Mouse (Mus musculus): Measurements from ENCODE around the gene 4933428G20Rik. TPM values are rescaled to one million over a fixed set of nuclear protein-coding genes. Genes with fewer than 3 reads are reported as not detected.

4933428G20Rik gene
- 0.20 TPM in 1 of 2 replicates, not detected in the other for polyA plus RNA-seq (2014; fragmentation: Nextera tagmentation; extraction: Ambion mirVana)

DNA sequence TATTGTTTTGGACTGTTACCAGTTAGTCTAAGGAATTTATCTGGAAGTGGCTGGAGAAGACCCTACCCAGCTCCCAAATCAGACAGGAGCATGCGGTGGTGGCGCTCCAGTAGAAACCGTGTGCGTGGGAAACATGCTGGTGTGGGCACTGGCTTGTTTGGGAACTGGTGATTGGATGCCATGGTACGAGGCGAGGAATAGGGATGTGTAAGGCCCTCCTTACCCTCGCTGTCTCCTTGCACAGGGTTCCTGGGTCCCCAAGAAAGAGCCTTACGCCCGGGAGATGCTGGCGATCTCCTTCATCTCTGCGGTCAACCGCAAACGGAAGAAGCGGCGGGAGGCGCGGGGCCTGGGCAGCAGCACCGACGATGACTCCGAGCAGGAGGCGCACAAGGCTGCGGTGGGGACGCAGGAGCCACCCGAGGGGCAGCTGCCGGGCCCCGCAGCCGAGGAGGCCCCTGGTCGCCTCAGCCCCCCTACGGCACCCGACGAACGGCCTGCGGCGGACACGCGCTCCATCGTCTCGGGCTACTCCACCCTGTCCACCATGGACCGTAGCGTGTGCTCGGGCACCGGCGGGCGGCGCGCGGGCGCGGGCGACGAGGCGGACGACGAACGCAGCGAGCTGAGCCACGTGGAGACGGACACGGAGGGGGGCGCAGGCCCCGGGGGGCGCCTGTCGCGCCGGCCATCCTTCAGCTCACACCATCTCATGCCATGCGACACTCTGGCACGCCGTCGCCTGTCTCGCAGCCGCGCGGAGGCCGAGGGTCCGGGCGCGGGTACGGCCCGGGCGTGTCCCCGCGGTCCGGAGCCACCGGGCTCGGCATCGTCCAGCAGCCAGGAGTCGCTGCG lies at the start of gene 4933428G20Rik:
4933428G20Rik (minus strand) TSS at position 476 of the 855 bp plus-strand sequence.
- Histone ChIP-seq H3K4me2 (replicated peaks; ENCODE audit: low read depth, low read length) (peak within 1 kb of the TSS; percentile 80), H3K4me3 (ENCODE audit: low read depth, low read length) (peak within 1 kb of the TSS; percentile 38), H3K27me3 (ENCODE audit: control insufficient read depth, insufficient read depth, low read length) (peaks cover 44% of the 10 kb centered on the region), H3K27ac (ENCODE audit: low read depth, low read length) (no peak within 1 kb of the TSS), H3K9me3 (ENCODE audit: control insufficient read depth, low read length) (no peaks in the 10 kb centered on the region), H3K36me3 (ENCODE audit: control insufficient read depth, insufficient read depth, low read length) (no peaks in the 10 kb centered on the region), H3K9ac (ENCODE audit: low read depth, low read length) (peak within 1 kb of the TSS; percentile 53), H3K4me1 (replicated peaks; ENCODE audit: control insufficient read depth, insufficient read depth, low read length) (peaks cover 9% of the 10 kb centered on the region)
- DNase-seq (ENCODE audit: low spot score) (peak; percentile 52), ATAC-seq (ENCODE audit: low FRiP score) (peak; percentile 22; the same call in 1 of the 2 replicates)
- WGBS: 6% methylated on average over 80 of the region's 88 CpGs

DNA sequence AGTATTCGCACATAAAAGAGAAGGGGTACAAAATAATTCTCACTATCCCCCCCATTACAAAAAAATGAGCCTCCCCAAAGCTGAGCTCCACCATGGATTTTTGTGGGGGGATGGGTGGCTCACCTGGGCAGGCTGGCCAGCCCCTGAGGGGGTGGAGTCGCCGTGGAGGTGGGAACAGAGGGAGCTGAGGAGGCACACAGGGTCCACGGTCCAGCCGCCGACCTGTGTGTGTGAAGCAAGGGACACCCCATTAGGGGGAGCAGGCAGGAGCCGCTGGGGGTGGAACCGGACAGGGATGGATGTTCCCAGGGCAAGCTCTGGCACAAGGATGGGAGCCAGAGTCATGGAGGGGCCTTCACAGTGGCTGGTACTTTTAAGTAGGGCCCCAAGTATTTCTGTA lies 48.6 kb upstream of the 4933428G20Rik start:
- Histone ChIP-seq H3K36me3 (ENCODE audit: control insufficient read depth, insufficient read depth, low read length) (no peaks in the 10 kb centered on the region), H3K4me1 (replicated peaks; ENCODE audit: control insufficient read depth, insufficient read depth, low read length) (peaks cover 16% of the 10 kb centered on the region), H3K9ac (ENCODE audit: low read depth, low read length) (no peak overlapping the region), H3K4me2 (replicated peaks; ENCODE audit: low read depth, low read length) (no peak overlapping the region), H3K4me3 (ENCODE audit: low read depth, low read length) (no peak overlapping the region), H3K27ac (ENCODE audit: low read depth, low read length) (no peak overlapping the region), H3K9me3 (ENCODE audit: control insufficient read depth, low read length) (no peaks in the 10 kb centered on the region), H3K27me3 (ENCODE audit: control insufficient read depth, insufficient read depth, low read length) (peaks cover 48% of the 10 kb centered on the region)
- no peak for ATAC-seq (ENCODE audit: low FRiP score)
- DNase-seq (ENCODE audit: low spot score): no peak
- WGBS: 44% methylated on average over 8 of the region's 8 CpGs

DNA sequence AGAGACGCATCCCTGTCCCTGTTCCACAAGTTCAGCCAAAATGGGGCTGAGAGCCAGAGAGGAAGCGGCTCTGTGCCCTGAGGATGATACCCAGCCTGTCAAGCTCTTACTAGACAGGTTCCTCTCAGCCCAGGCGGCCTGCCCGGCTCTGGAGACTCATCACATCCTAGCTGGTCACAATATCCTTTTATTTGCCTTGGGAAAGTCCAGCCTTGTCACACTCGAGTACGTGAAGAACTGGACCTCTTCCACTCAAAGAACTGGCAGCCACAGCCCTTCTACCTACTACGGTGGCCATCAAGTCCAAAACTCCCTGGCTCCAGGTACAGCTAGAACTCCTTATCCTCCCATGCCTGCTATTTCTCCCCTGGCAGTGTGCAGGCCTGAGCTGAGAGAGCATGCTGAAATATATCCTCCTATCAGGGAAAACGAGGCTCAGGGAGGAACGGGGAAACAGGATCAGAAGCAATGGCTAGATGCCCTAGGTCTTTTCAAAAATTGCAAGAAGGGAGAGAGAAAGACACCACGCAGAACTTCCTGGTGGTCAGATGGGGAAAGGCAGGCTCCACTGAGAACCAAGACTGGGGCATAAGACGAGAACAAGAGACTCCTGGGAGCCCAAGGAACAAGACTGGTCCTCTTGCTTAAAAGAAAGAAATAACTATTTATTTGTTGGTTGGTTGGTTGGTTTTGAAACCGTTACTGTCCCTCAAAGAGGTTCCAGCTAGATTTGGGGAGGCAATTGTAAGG lies 48.0 kb upstream of the 4933428G20Rik start:
- Histone ChIP-seq H3K4me1 (replicated peaks; ENCODE audit: control insufficient read depth, insufficient read depth, low read length) (peaks cover 16% of the 10 kb centered on the region), H3K9ac (ENCODE audit: low read depth, low read length) (no peak overlapping the region), H3K4me2 (replicated peaks; ENCODE audit: low read depth, low read length) (no peak overlapping the region), H3K4me3 (ENCODE audit: low read depth, low read length) (no peak overlapping the region), H3K27ac (ENCODE audit: low read depth, low read length) (no peak overlapping the region), H3K9me3 (ENCODE audit: control insufficient read depth, low read length) (no peaks in the 10 kb centered on the region), H3K27me3 (ENCODE audit: control insufficient read depth, insufficient read depth, low read length) (peaks cover 50% of the 10 kb centered on the region), H3K36me3 (ENCODE audit: control insufficient read depth, insufficient read depth, low read length) (no peaks in the 10 kb centered on the region)
- DNase-seq (ENCODE audit: low spot score): no peak
- WGBS: 68% methylated on average over 12 of the region's 12 CpGs
- ATAC-seq (ENCODE audit: low FRiP score): no peak

DNA sequence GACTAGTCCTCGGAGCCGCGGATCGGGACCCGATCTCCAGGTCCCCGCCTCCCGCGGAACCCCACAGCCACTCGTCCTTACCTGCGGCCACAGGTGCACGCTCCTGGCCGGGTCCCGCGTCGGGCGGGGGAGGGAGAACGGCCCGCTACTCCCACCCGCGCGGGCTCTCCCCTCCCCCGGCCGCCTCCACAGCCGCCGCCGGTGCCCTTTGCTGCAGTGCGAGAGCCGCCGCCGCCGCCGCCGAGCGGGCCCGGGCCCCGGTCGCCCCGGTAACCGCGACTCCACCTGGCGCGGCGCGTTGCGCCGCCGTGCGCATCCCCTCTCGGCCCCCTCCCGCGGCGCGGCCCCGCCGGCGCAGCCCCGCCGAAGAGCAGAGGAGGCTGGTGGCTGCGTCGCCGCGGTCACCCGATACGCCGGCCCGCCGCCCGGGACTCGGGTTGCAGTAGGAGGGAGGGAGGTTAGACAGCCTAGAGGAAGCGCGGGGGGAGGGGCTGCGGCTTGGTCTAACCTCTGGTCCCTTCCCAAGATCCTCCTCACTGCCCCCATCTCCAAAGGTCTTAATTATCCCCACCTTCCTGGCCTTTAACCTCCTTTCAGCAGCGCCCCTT lies 46.8 kb upstream of the 4933428G20Rik start:
- Histone ChIP-seq H3K27ac (ENCODE audit: low read depth, low read length) (no peak overlapping the region), H3K4me3 (ENCODE audit: low read depth, low read length) (peak overlapping the region; percentile 47), H3K9me3 (ENCODE audit: control insufficient read depth, low read length) (no peaks in the 10 kb centered on the region), H3K4me2 (replicated peaks; ENCODE audit: low read depth, low read length) (peak overlapping the region; percentile 99), H3K27me3 (ENCODE audit: control insufficient read depth, insufficient read depth, low read length) (peaks cover 47% of the 10 kb centered on the region), H3K9ac (ENCODE audit: low read depth, low read length) (peak overlapping the region; percentile 59), H3K36me3 (ENCODE audit: control insufficient read depth, insufficient read depth, low read length) (no peaks in the 10 kb centered on the region), H3K4me1 (replicated peaks; ENCODE audit: control insufficient read depth, insufficient read depth, low read length) (peaks cover 11% of the 10 kb centered on the region)
- WGBS: under 1% methylated on average over 38 of the region's 73 CpGs
- ATAC-seq (ENCODE audit: low FRiP score) (peak; percentile 10; the same call in 1 of the 2 replicates), DNase-seq (ENCODE audit: low spot score) (peak; percentile 76)

DNA sequence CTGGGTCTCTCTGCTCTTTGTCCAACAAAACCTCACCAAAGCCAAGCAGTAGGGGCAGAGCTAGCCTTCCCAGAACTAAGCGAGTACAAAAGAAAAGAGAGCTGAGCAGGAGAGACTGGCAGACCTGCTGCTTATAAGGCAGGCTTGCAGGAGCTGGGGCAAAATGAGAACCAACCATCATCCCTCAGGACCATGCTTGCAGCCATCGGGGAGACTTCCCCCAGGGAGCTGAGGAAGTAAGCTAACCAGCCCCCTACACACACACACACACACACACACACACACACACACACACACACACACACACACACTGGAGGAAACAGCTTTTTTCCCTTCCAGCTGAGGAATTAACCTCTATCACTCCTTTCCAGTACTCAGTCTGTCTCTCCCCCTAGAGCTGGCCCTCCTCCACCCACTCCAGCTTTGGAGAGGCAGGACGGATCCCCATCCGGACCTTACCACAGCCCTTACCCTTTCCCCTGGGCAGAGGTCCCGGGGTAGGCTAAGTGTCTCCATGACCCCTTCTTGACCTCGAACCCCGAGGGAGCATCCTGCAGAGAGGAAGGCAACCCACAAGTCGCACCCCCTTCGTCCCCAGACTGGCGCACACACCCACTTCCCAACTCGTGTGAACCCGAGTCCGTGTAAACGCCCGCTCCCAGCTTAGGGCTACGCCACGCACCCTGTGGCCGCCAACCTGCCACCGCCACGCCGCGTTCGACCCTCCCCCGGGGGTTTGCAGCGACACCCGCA lies 45.8 kb upstream of the 4933428G20Rik start:
- Histone ChIP-seq H3K9ac (ENCODE audit: low read depth, low read length) (peak overlapping the region; percentile 59; the same call in 1 of the 2 replicates), H3K4me1 (replicated peaks; ENCODE audit: control insufficient read depth, insufficient read depth, low read length) (peaks cover 8% of the 10 kb centered on the region), H3K27me3 (ENCODE audit: control insufficient read depth, insufficient read depth, low read length) (peaks cover 44% of the 10 kb centered on the region), H3K36me3 (ENCODE audit: control insufficient read depth, insufficient read depth, low read length) (no peaks in the 10 kb centered on the region), H3K27ac (ENCODE audit: low read depth, low read length) (no peak overlapping the region), H3K4me2 (replicated peaks; ENCODE audit: low read depth, low read length) (peak overlapping the region; percentile 99), H3K9me3 (ENCODE audit: control insufficient read depth, low read length) (no peaks in the 10 kb centered on the region), H3K4me3 (ENCODE audit: low read depth, low read length) (peak overlapping the region; percentile 47)
- WGBS: 2% methylated on average over 26 of the region's 26 CpGs
- DNase-seq (ENCODE audit: low spot score) (peak; percentile 33), ATAC-seq (ENCODE audit: low FRiP score) (no peak)

DNA sequence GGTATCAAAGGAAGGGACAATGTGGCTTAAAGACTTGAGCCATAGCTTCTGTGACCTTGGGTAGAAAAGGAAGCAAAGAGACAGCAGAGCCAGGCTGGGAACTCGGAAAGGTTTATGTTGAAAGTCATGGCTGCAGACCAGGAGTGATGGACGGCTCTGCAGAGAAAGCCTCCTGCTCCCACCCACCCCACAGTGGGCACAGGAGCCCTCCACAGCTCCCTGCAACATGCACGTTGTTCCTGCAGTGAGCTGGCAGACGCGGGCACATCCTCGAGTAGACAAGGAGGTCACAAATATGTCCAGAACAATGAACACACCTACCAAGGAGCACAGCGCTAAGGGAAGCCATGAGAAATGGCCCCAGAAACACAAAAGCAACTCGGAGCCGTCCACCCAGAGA lies 43.7 kb upstream of the 4933428G20Rik start:
- no peak overlapping the region for H3K27ac ChIP-seq (ENCODE audit: low read depth, low read length)
- ATAC-seq (ENCODE audit: low FRiP score): no peak
- H3K27me3 ChIP-seq (ENCODE audit: control insufficient read depth, insufficient read depth, low read length): peaks cover 31% of the 10 kb centered on the region
- H3K9me3 ChIP-seq (ENCODE audit: control insufficient read depth, low read length): no peaks in the 10 kb centered on the region
- DNase-seq (ENCODE audit: low spot score): no peak
- peaks cover 13% of the 10 kb centered on the region for H3K4me1 ChIP-seq (replicated peaks; ENCODE audit: control insufficient read depth, insufficient read depth, low read length)
- no peak overlapping the region for H3K4me3 ChIP-seq (ENCODE audit: low read depth, low read length)
- H3K36me3 ChIP-seq (ENCODE audit: control insufficient read depth, insufficient read depth, low read length): no peaks in the 10 kb centered on the region
- H3K4me2 ChIP-seq (replicated peaks; ENCODE audit: low read depth, low read length): no peak overlapping the region
- WGBS: 86% methylated on average over 9 of the region's 9 CpGs
- H3K9ac ChIP-seq (ENCODE audit: low read depth, low read length): no peak overlapping the region

DNA sequence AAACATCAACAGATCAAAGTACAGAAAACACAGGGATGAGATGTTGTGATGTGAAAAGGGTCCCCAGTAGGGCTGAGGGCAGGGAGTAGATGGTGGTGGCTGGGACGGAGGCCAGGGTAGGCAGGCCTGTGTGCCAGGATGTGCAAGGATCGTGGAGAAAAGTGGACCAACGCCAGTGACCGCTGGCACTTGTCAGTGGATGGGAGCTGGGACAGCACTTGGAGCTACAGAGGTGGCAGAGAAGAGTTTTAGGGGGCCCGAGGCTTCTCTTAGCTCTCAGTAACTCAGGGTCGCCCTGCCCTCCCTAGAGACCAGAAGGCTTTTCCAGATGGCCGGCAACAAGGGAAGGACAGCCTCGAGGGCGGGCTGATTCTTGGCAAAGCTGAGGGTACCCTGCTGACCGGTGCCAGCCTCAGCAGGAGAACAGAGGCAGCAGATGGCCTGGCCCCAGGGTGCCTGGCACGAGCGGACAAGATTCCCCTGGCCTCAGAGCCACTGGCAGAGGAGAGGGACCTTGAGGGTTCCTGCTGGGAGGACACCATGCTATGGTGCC lies 43.1 kb upstream of the 4933428G20Rik start:
- Histone ChIP-seq H3K9ac (ENCODE audit: low read depth, low read length) (no peak overlapping the region), H3K36me3 (ENCODE audit: control insufficient read depth, insufficient read depth, low read length) (no peaks in the 10 kb centered on the region), H3K27me3 (ENCODE audit: control insufficient read depth, insufficient read depth, low read length) (peaks cover 27% of the 10 kb centered on the region), H3K27ac (ENCODE audit: low read depth, low read length) (no peak overlapping the region), H3K4me3 (ENCODE audit: low read depth, low read length) (no peak overlapping the region), H3K9me3 (ENCODE audit: control insufficient read depth, low read length) (no peaks in the 10 kb centered on the region), H3K4me1 (replicated peaks; ENCODE audit: control insufficient read depth, insufficient read depth, low read length) (peaks cover 13% of the 10 kb centered on the region), H3K4me2 (replicated peaks; ENCODE audit: low read depth, low read length) (no peak overlapping the region)
- no peak for DNase-seq (ENCODE audit: low spot score)
- no peak for ATAC-seq (ENCODE audit: low FRiP score)
- 51% methylated on average over 12 of the region's 12 CpGs for WGBS
